Mouse (Mus musculus) embryonic facial prominence, embryonic 14.5 days (tissue): ENCODE measurements around the gene Rad51b. TPM values are rescaled to one million over a fixed set of nuclear protein-coding genes. Genes with fewer than 3 reads are reported as not detected.

Experiments
- ATAC-seq: fragments of 200-750 bp; cut with Nextera tagmentation; 2 replicates; pipeline ENCODE4 v1.8.0; 2017; ENCODE audit warnings: low read depth, moderate number of reproducible peaks, moderate TSS enrichment
- DNase-seq: peaks from one replicate; pipeline ENCODE4 v3.0.0-alpha.2; 2015; ENCODE audit warnings: low spot score
- H3K27ac ChIP-seq: fragments of 300-500 bp; sonication (generic); replicated peaks from 2 replicates; pipeline ENCODE4 v1.5.1; 2014; ENCODE audit warnings: low read depth, mild to moderate bottlenecking, low read length, moderate library complexity
- H3K27me3 ChIP-seq: fragments of 300-500 bp; sonication (generic); replicated peaks from 2 replicates; pipeline ENCODE4 v1.6.1; 2014; ENCODE audit warnings: low read length; ENCODE audit not compliant: control insufficient read depth, insufficient read depth
- H3K36me3 ChIP-seq: fragments of 300-500 bp; sonication (generic); 2 replicates; pipeline ENCODE4 v1.6.1; 2014; ENCODE audit warnings: low read length, mixed read lengths; ENCODE audit not compliant: control insufficient read depth, insufficient read depth
- H3K4me1 ChIP-seq: fragments of 300-500 bp; sonication (generic); 2 replicates; pipeline ENCODE4 v1.6.1; 2014; ENCODE audit warnings: antibody characterized with exemption, low read length; ENCODE audit not compliant: control insufficient read depth, insufficient read depth
- H3K4me2 ChIP-seq: fragments of 300-500 bp; sonication (generic); 2 replicates; pipeline ENCODE4 v1.6.1; 2014; ENCODE audit warnings: low read depth, mild to moderate bottlenecking, low read length, moderate library complexity, mixed read lengths
- H3K4me3 ChIP-seq: fragments of 300-500 bp; sonication (generic); 2 replicates; pipeline ENCODE4 v1.5.1; 2014; ENCODE audit warnings: low read depth, mild to moderate bottlenecking, low read length
- H3K9ac ChIP-seq: fragments of 300-500 bp; sonication (generic); 2 replicates; pipeline ENCODE4 v1.6.1; 2014; ENCODE audit warnings: low read depth, mild to moderate bottlenecking, low read length, moderate library complexity, mixed read lengths
- H3K9me3 ChIP-seq: fragments of 300-500 bp; sonication (generic); 2 replicates; pipeline ENCODE4 v1.6.1; 2016; ENCODE audit warnings: low read length; ENCODE audit not compliant: control insufficient read depth
- WGBS: fragments of 180-500 bp; shearing (Covaris S2); extraction: QIAGEN DNeasy Blood & Tissue Kit; methylation state at CpG from one replicate; pipeline ENCODE4 v1.1.7; 2014; 5-methylcytosine and 5-hydroxymethylcytosine counted together
- polyA plus RNA-seq: library from polyadenylated mRNA; unstranded; fragments of >200 nt; fragmentation: Nextera tagmentation; extraction: Ambion mirVana; gene quantifications from 2 replicates; pipeline ENCODE4 v1.2.1, GENCODE M21; 2014

The Rad51b gene
- polyA plus RNA-seq, 1 experiment from 2014 or later: 5.1 TPM

- Histone ChIP-seq H3K36me3 (no peaks in the 10 kb centered on the region), H3K4me3 (no peak overlapping the region), H3K27me3 (no peaks in the 10 kb centered on the region), H3K4me1 (peaks cover 25% of the 10 kb centered on the region), H3K27ac (no peak overlapping the region), H3K9me3 (no peaks in the 10 kb centered on the region), H3K9ac (no peak overlapping the region), H3K4me2 (no peak overlapping the region)
- DNase-seq (no peak), ATAC-seq (no peak)
- 83% methylated on average over 9 of the region's 9 CpGs for WGBS
Measured at GRCm38 (mm10) chr12:79646646-79647164, 349.6 kb downstream of the Rad51b start.

- ATAC-seq (no peak), DNase-seq (no peak)
- Histone ChIP-seq H3K27me3 (no peaks in the 10 kb centered on the region), H3K9me3 (no peaks in the 10 kb centered on the region), H3K4me2 (no peak overlapping the region), H3K9ac (no peak overlapping the region), H3K4me1 (peaks cover 21% of the 10 kb centered on the region), H3K27ac (peak overlapping the region; percentile 66), H3K4me3 (no peak overlapping the region), H3K36me3 (no peaks in the 10 kb centered on the region)
- WGBS: 94% methylated on average over 6 of the region's 6 CpGs
Measured at GRCm38 (mm10) chr12:79647382-79647781, 350.3 kb downstream of the Rad51b start.

- no peak for DNase-seq
- H3K36me3 ChIP-seq: no peaks in the 10 kb centered on the region
- H3K4me2 ChIP-seq: no peak overlapping the region
- H3K27me3 ChIP-seq: no peaks in the 10 kb centered on the region
- no peak for ATAC-seq
- peaks cover 22% of the 10 kb centered on the region for H3K4me1 ChIP-seq
- H3K27ac ChIP-seq: peak overlapping the region; percentile 66
- H3K9ac ChIP-seq: no peak overlapping the region
- WGBS: 58% methylated on average over 5 of the region's 5 CpGs
- no peak overlapping the region for H3K4me3 ChIP-seq
- H3K9me3 ChIP-seq: no peaks in the 10 kb centered on the region
Measured at GRCm38 (mm10) chr12:79647976-79648375, 350.9 kb downstream of the Rad51b start.

GRCm38 (mm10) chr12:79648812-79649700, 352.0 kb downstream of the Rad51b start:
- peak overlapping the region; percentile 66 for H3K27ac ChIP-seq
- ATAC-seq (0 out of 2 replicates have a peak, but pooled peaks have one; percentile 37), DNase-seq (peak; percentile 64)
- H3K9ac ChIP-seq: no peak overlapping the region
- no peak overlapping the region for H3K4me3 ChIP-seq
- H3K27me3 ChIP-seq: no peaks in the 10 kb centered on the region
- no peaks in the 10 kb centered on the region for H3K9me3 ChIP-seq
- H3K36me3 ChIP-seq: no peaks in the 10 kb centered on the region
- 51% methylated on average over 6 of the region's 7 CpGs for WGBS
- H3K4me1 ChIP-seq: peaks cover 22% of the 10 kb centered on the region
- no peak overlapping the region for H3K4me2 ChIP-seq

GRCm38 (mm10) chr12:79649796-79650195, 352.7 kb downstream of the Rad51b start:
- no peak for ATAC-seq
- no peaks in the 10 kb centered on the region for H3K9me3 ChIP-seq
- no peaks in the 10 kb centered on the region for H3K27me3 ChIP-seq
- H3K4me1 ChIP-seq: peaks cover 22% of the 10 kb centered on the region
- no peaks in the 10 kb centered on the region for H3K36me3 ChIP-seq
- DNase-seq: no peak
- H3K4me2 ChIP-seq: no peak overlapping the region
- H3K27ac ChIP-seq: no peak overlapping the region
- H3K4me3 ChIP-seq: no peak overlapping the region
- H3K9ac ChIP-seq: no peak overlapping the region

GRCm38 (mm10) chr12:79655138-79655537, 358.1 kb downstream of the Rad51b start:
- peaks cover 4% of the 10 kb centered on the region; the same call in 1 of the 2 replicates for H3K4me1 ChIP-seq
- no peaks in the 10 kb centered on the region for H3K9me3 ChIP-seq
- H3K4me3 ChIP-seq: no peak overlapping the region
- WGBS: 94% methylated on average over 5 of the region's 5 CpGs
- no peak for ATAC-seq
- no peaks in the 10 kb centered on the region for H3K27me3 ChIP-seq
- H3K9ac ChIP-seq: no peak overlapping the region
- H3K27ac ChIP-seq: no peak overlapping the region
- no peak overlapping the region for H3K4me2 ChIP-seq
- DNase-seq: no peak
- no peaks in the 10 kb centered on the region for H3K36me3 ChIP-seq

GRCm38 (mm10) chr12:79658861-79659260, 361.8 kb downstream of the Rad51b start:
- peaks cover 23% of the 10 kb centered on the region for H3K4me1 ChIP-seq
- WGBS: 66% methylated on average over 3 of the region's 3 CpGs
- H3K4me3 ChIP-seq: no peak overlapping the region
- no peaks in the 10 kb centered on the region for H3K9me3 ChIP-seq
- no peak overlapping the region for H3K9ac ChIP-seq
- DNase-seq (no peak), ATAC-seq (no peak)
- H3K36me3 ChIP-seq: no peaks in the 10 kb centered on the region
- H3K4me2 ChIP-seq: no peak overlapping the region
- no peaks in the 10 kb centered on the region for H3K27me3 ChIP-seq
- H3K27ac ChIP-seq: no peak overlapping the region

- peaks cover 29% of the 10 kb centered on the region for H3K4me1 ChIP-seq
- H3K4me2 ChIP-seq: no peak overlapping the region
- no peak overlapping the region for H3K9ac ChIP-seq
- no peaks in the 10 kb centered on the region for H3K36me3 ChIP-seq
- ATAC-seq: peak; percentile 30; the same call in 1 of the 2 replicates
- DNase-seq: no peak
- H3K9me3 ChIP-seq: no peaks in the 10 kb centered on the region
- peak overlapping the region; percentile 35; the same call in 1 of the 2 replicates for H3K27ac ChIP-seq
- no peaks in the 10 kb centered on the region for H3K27me3 ChIP-seq
- WGBS: 12% methylated on average over 2 of the region's 2 CpGs
- H3K4me3 ChIP-seq: no peak overlapping the region
Measured at GRCm38 (mm10) chr12:79661270-79661669, 364.2 kb downstream of the Rad51b start.
